Mouse (Mus musculus): ENCODE measurements around the gene Olfr582. TPM values are rescaled to one million over a fixed set of nuclear protein-coding genes. Genes with fewer than 3 reads are reported as not detected.

Gene Olfr582
- polyA plus RNA-seq (2012; rRNA removed): not detected in 2 replicates

GRCm38 (mm10) chr7:103037724-103038123, at the start of gene Olfr582:
Gene Olfr582, plus strand, starts transcription at chr7:103038024.

GRCm38 (mm10) chr7:102989224-102989623, 48.6 kb upstream of the Olfr582 start, which contains the start of gene Olfr578:
Gene Olfr578, minus strand, starts transcription at chr7:102989324.

GRCm38 (mm10) chr7:103051000-103051399, 13.2 kb downstream of the Olfr582 start, which contains the start of gene Olfr583:
Gene Olfr583, plus strand, starts transcription at chr7:103051300.

GRCm38 (mm10) chr7:103081585-103081984, 43.8 kb downstream of the Olfr582 start, which contains the start of gene Olfr584:
Gene Olfr584, plus strand, starts transcription at chr7:103081885.

Other genes starting within 250 kb of the Olfr582 start
- not detected in 2 replicates for gene Olfr564, start 234.5 kb upstream of the Olfr582 start, polyA plus RNA-seq (2012; rRNA removed)
- gene Olfr566, start 179.3 kb upstream of the Olfr582 start, polyA plus RNA-seq (2012; rRNA removed): not detected in 2 replicates
- not detected in 2 replicates for gene Olfr568, start 160.9 kb upstream of the Olfr582 start, polyA plus RNA-seq (2012; rRNA removed)
- gene Olfr569, start 147.1 kb upstream of the Olfr582 start, polyA plus RNA-seq (2012; rRNA removed): not detected in 2 replicates
- not detected in 2 replicates for gene Olfr570, start 143.4 kb upstream of the Olfr582 start, polyA plus RNA-seq (2012; rRNA removed)
- not detected in 2 replicates for gene Olfr571, start 120.5 kb upstream of the Olfr582 start, polyA plus RNA-seq (2012; rRNA removed)
- not detected in 2 replicates for gene Olfr572, start 113.6 kb upstream of the Olfr582 start, polyA plus RNA-seq (2012; rRNA removed)
- not detected in 2 replicates for gene Olfr573-ps1, start 95.4 kb upstream of the Olfr582 start, polyA plus RNA-seq (2012; rRNA removed)
- not detected in 2 replicates for gene Olfr574, start 89.6 kb upstream of the Olfr582 start, polyA plus RNA-seq (2012; rRNA removed)
- gene Olfr575, start 79.2 kb upstream of the Olfr582 start, polyA plus RNA-seq (2012; rRNA removed): 0.03 TPM in 1 of 2 replicates, not detected in the other
- gene Olfr576, start 75.4 kb upstream of the Olfr582 start, polyA plus RNA-seq (2012; rRNA removed): not detected in 2 replicates
- not detected in 2 replicates for gene Olfr577, start 62.1 kb upstream of the Olfr582 start, polyA plus RNA-seq (2012; rRNA removed)
- gene Olfr578, start 48.7 kb upstream of the Olfr582 start, polyA plus RNA-seq (2012; rRNA removed): not detected in 2 replicates
- not detected in 2 replicates for gene Olfr583, start 13.3 kb downstream of the Olfr582 start, polyA plus RNA-seq (2012; rRNA removed)
- gene Olfr584, start 43.9 kb downstream of the Olfr582 start, polyA plus RNA-seq (2012; rRNA removed): not detected in 2 replicates
- not detected in 2 replicates for gene Olfr585, start 59.7 kb downstream of the Olfr582 start, polyA plus RNA-seq (2012; rRNA removed)
- gene Olfr586, start 87.6 kb downstream of the Olfr582 start, polyA plus RNA-seq (2012; rRNA removed): not detected in 2 replicates
- not detected in 2 replicates for gene Olfr588-ps1, start 102.9 kb downstream of the Olfr582 start, polyA plus RNA-seq (2012; rRNA removed)
- not detected in 2 replicates for gene Olfr589, start 118.3 kb downstream of the Olfr582 start, polyA plus RNA-seq (2012; rRNA removed)
- not detected in 2 replicates for gene Olfr591, start 140.3 kb downstream of the Olfr582 start, polyA plus RNA-seq (2012; rRNA removed)
- gene Olfr592, start 146.8 kb downstream of the Olfr582 start, polyA plus RNA-seq (2012; rRNA removed): not detected in 2 replicates
- not detected in 2 replicates for gene Olfr593, start 173.8 kb downstream of the Olfr582 start, polyA plus RNA-seq (2012; rRNA removed)
- gene Olfr594, start 179.0 kb downstream of the Olfr582 start, polyA plus RNA-seq (2012; rRNA removed): not detected in 2 replicates
- not detected in 2 replicates for gene Usp17ld, start 214.5 kb downstream of the Olfr582 start, polyA plus RNA-seq (2012; rRNA removed)